Mouse (Mus musculus) lung, embryonic 14.5 days (tissue): Measurements from ENCODE around the gene Rab12. TPM values are rescaled to one million over a fixed set of nuclear protein-coding genes. Genes with fewer than 3 reads are reported as not detected.
A peak's percentile ranks its signal among the peaks of the same experiment; 100 is the strongest.

Experiments used
- ATAC-seq: fragments of 200-750 bp; cut with Nextera tagmentation; 2 replicates; pipeline ENCODE4 v1.8.0; 2017; ENCODE audit warnings: mild to moderate bottlenecking, moderate TSS enrichment, moderate library complexity; ENCODE audit not compliant: insufficient read depth
- DNase-seq: peaks from one replicate; pipeline ENCODE4 v3.0.0-alpha.2; 2015
- H3K27ac ChIP-seq: fragments of 300-500 bp; sonication (generic); 2 replicates; pipeline ENCODE4 v1.5.1; 2014; ENCODE audit warnings: low read depth, mild to moderate bottlenecking, moderate library complexity
- H3K27me3 ChIP-seq: fragments of 300-500 bp; sonication (generic); 2 replicates; pipeline ENCODE4 v1.6.1; 2014; ENCODE audit warnings: low read length, control low read depth; ENCODE audit not compliant: insufficient read depth
- H3K36me3 ChIP-seq: fragments of 300-500 bp; sonication (generic); 2 replicates; pipeline ENCODE4 v1.6.1; 2014; ENCODE audit warnings: control low read depth; ENCODE audit not compliant: insufficient read depth
- H3K4me1 ChIP-seq: fragments of 300-500 bp; sonication (generic); 2 replicates; pipeline ENCODE4 v1.6.1; 2014; ENCODE audit warnings: antibody characterized with exemption, control low read depth; ENCODE audit not compliant: insufficient read depth
- H3K4me2 ChIP-seq: fragments of 300-500 bp; sonication (generic); 2 replicates; pipeline ENCODE4 v1.6.1; 2014; ENCODE audit warnings: mild to moderate bottlenecking
- H3K4me3 ChIP-seq: fragments of 300-500 bp; sonication (generic); 2 replicates; pipeline ENCODE4 v1.5.1; 2014; ENCODE audit warnings: low read depth, low read length
- H3K9ac ChIP-seq: fragments of 300-500 bp; sonication (generic); 2 replicates; pipeline ENCODE4 v1.6.1; 2014
- H3K9me3 ChIP-seq: fragments of 300-500 bp; sonication (generic); 2 replicates; pipeline ENCODE4 v1.6.1; 2016; ENCODE audit warnings: low read depth, low read length, control low read depth
- CTCF ChIP-seq: IDR thresholded peaks from 2 replicates; pipeline ENCODE4 v1.5.1; 2016; ENCODE audit warnings: antibody characterized with exemption, low read depth
- WGBS: fragments of 180-500 bp; shearing (Covaris S2); extraction: QIAGEN DNeasy Blood & Tissue Kit; methylation state at CpG from one replicate; pipeline ENCODE4 v1.1.7; 2014; 5-methylcytosine and 5-hydroxymethylcytosine counted together
- polyA plus RNA-seq: library from polyadenylated mRNA; unstranded; fragments of >200 nt; fragmentation: Nextera tagmentation; extraction: Ambion mirVana; gene quantifications from 2 replicates; pipeline ENCODE4 v1.2.1, GENCODE M21; 2014

The Rab12 gene
- polyA plus RNA-seq, result 67.4 and 71.5 TPM in 2 replicates

DNA sequence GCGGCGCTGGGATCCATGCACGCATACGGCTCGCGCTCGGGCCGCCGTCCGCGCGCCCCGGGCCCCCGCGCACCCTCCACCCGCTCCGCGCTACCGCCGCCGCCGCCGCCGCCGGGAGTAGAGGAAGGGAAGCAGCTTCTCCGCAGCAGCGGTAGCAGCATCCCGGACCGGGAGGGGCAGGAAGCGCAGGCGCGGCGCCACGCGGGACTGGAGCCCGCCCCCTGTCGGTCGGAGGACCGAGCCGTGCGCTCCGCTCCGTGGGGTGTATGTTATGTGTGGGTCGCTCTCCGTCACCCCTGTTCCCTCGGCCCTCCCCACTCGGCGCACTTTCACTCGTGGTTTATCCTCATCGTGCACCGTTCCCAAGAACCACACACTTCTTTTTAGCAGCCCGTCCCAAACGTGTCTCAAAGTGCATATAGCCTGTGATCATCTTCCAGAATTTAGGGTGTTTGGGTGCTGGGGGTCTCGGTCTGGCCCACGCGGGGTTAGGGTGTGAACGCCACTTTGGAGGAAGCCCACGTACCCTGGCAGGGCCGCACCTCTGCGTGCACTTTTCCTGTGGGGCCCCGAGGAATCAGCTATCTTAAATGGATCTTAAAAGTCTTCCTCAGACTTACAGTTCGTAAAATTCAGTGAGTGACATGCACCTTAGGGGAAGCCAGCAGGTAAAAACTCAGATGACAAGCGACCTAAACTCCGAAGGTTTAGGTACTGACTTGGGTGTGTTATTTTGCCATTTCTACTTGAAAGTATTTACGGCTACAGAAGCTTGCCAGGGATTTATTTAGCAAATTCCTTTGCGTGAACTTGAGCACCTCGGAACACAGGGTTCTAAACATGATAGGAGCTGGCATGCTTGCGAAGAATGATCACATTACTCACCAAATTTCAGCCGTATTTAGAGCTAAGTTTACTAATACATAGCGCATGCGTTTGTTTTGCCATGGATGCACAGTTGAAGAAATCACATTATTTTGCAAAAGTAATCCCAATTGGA, at the start of gene Rab12:
Rab12 (minus strand) TSS at position 176 of the 1,000 bp plus-strand sequence.
- Histone ChIP-seq H3K36me3 (no peaks in the 10 kb centered on the region; the same call in 1 of the 2 replicates), H3K4me1 (0 out of 2 replicates have a peak, but pooled peaks cover 5% of the 10 kb centered on the region), H3K27me3 (no peaks in the 10 kb centered on the region), H3K4me2 (peak within 1 kb of the TSS; percentile 78), H3K27ac (peak within 1 kb of the TSS; percentile 42; the same call in 1 of the 2 replicates), H3K9me3 (no peaks in the 10 kb centered on the region), H3K4me3 (peak within 1 kb of the TSS; percentile 99), H3K9ac (peak within 1 kb of the TSS; percentile 96)
- TF ChIP-seq CTCF, result peak; percentile 84
- peak; percentile 91 for DNase-seq
- WGBS, result 6% methylated on average over 71 of the region's 71 CpGs
- peak; percentile 93 for ATAC-seq

DNA sequence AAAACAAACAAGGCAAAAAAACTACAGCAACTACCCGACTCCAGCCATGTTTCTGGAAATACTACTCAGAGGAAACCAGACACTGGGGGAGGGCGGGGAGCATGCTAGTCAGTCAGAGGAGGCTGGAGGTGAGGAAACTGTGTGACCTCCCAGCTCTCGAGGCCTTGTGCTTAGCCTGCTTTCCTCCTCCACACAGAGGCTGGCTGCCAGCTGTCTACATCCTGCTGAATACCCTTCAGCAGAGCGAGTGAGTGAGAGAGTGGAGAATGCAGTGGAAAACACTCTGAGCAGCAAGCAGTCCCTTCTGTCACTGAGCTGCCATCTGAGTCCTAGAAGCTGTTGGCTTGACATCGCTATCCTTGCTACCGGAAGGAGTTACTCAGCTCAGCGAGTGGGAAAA, 44.7 kb upstream of the Rab12 start:
- 25% methylated on average over 7 of the region's 7 CpGs for WGBS
- Histone ChIP-seq H3K9ac (no peak overlapping the region), H3K4me2 (no peak overlapping the region), H3K36me3 (no peaks in the 10 kb centered on the region), H3K9me3 (no peaks in the 10 kb centered on the region), H3K4me3 (no peak overlapping the region), H3K27me3 (no peaks in the 10 kb centered on the region), H3K27ac (peak overlapping the region; percentile 63; the same call in 1 of the 2 replicates), H3K4me1 (no peaks in the 10 kb centered on the region)
- peak; percentile 97 for ATAC-seq
- peak; percentile 91 for DNase-seq
- TF ChIP-seq CTCF, result no peak

DNA sequence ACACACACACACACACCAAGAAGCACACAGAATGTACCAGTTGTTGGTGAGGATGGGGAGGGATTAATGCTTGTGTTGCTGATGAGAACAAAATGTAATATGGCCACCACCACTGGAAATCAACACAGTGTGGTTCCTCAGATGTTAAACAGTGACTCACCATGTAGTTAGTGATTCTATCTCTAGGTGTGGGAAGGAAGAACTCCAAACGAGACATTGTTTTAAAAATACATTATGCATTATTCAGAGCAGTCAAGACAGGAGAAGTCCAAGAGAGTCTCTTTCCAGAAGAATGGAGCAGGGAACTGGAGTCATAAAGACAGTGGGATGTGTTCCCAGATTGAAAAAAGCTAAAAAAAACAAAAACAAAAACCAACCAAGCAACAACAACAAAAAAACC, 44.0 kb upstream of the Rab12 start:
- 38% methylated on average over 1 of the region's 1 CpGs for WGBS

DNA sequence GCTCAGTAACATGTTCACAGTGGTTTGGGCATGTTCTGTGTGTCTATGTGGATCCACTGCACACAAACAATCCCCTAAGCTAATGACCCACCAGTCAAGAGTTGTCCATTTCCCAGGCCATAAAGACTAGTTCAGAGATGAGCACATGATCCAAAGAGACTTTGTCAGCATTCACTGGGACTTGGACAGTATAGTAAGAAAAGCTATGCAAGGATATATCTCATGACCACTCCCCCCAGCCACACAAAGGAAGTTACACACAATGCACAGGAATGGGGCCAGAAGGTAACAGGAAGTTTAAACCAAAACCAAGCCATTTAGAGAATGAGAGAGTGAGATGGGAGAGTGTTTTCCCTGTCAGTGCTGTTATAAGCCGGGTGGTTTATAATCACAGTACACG, 41.9 kb upstream of the Rab12 start:
- no peaks in the 10 kb centered on the region for H3K27me3 ChIP-seq
- no peak overlapping the region for H3K4me2 ChIP-seq
- TF ChIP-seq CTCF, result no peak
- no peak overlapping the region for H3K9ac ChIP-seq
- H3K27ac ChIP-seq, result 0 out of 2 replicates have a peak overlapping the region, but pooled peaks have one; percentile 24
- H3K4me1 ChIP-seq, result no peaks in the 10 kb centered on the region
- no peaks in the 10 kb centered on the region for H3K36me3 ChIP-seq
- WGBS, result 40% methylated on average over 2 of the region's 2 CpGs
- H3K4me3 ChIP-seq, result no peak overlapping the region
- ATAC-seq (no peak), DNase-seq (peak; percentile 47)
- H3K9me3 ChIP-seq, result no peaks in the 10 kb centered on the region

More for the DNA sequence above, 44.0 kb upstream of the Rab12 start:
- H3K27ac ChIP-seq, result peak overlapping the region; percentile 63; the same call in 1 of the 2 replicates
- TF ChIP-seq CTCF, result no peak
- H3K4me1 ChIP-seq, result no peaks in the 10 kb centered on the region
- no peaks in the 10 kb centered on the region for H3K9me3 ChIP-seq
- no peaks in the 10 kb centered on the region for H3K36me3 ChIP-seq
- no peak overlapping the region for H3K9ac ChIP-seq
- no peak overlapping the region for H3K4me3 ChIP-seq
- no peak overlapping the region for H3K4me2 ChIP-seq
- ATAC-seq (no peak), DNase-seq (no peak)
- no peaks in the 10 kb centered on the region for H3K27me3 ChIP-seq

DNA sequence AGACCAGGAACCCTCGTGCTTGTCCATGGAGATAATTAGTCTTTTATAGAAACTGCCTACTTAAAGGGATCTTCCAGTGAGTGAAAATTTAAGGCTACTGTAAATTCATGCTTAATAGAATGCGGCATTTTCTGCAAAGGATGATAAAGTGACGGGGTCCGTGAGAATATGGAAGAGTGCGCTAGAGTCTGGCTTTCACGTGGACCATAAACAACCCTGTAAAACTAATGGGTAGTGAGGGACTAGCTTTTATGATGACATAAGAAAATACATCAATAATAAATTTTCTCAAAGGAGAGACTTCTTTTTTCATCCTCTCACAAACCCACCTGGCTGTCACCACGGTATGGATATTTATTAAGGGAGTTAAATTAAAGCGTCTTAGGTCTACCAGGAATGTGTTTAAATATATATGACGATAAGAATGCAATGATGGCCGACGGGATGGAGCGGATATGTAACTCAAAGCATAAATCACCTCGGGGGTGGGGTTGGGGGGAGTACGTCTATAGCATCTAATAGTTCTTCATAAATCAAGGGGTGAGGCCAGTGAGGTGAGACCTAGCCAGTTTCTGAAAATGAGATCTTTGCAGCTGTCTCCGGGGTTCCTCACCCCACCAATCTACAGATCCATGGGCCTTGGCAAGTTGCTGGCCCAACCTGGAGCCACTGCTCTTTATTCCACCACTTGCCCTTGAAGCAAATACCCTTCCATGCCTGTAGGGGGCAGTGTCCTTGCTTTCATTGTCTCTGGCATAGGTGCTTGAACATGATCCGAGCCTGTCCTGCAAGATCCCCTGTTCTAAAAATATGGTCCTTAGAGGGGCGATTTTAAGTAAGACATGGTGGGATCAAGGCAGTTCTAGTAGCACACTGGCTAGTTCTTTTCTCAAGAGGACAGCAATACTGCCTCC, 39.1 kb upstream of the Rab12 start:
- Histone ChIP-seq H3K4me3 (no peak overlapping the region), H3K9me3 (no peaks in the 10 kb centered on the region), H3K36me3 (no peaks in the 10 kb centered on the region), H3K9ac (no peak overlapping the region), H3K4me2 (no peak overlapping the region), H3K27me3 (no peaks in the 10 kb centered on the region), H3K4me1 (no peaks in the 10 kb centered on the region), H3K27ac (no peak overlapping the region)
- peak; percentile 52; the same call in 1 of the 2 replicates for TF ChIP-seq CTCF
- no peak for DNase-seq
- 80% methylated on average over 17 of the region's 17 CpGs for WGBS
- no peak for ATAC-seq

DNA sequence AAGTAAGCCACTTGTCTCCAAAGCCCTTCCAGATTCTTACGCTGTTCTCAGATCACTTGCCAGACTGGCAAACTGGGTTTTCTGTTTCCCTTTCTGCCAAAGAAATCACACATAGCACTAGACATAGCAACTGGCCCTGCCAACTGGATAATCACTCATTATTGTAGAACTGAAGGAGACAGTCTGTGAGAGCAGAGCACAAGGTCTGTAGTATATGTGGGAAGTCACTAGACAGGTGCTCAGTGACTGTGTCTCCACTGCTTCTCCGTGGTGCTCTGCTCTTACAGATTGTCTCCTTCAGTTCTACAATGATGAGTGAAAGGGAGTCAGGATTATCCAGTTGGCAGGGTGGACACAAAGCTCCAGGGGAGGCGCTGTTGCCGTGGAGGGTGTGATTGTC, 33.2 kb upstream of the Rab12 start:
- H3K4me1 ChIP-seq, result no peaks in the 10 kb centered on the region
- TF ChIP-seq CTCF, result no peak
- H3K4me2 ChIP-seq, result no peak overlapping the region
- H3K9ac ChIP-seq, result no peak overlapping the region
- no peaks in the 10 kb centered on the region for H3K27me3 ChIP-seq
- no peaks in the 10 kb centered on the region for H3K9me3 ChIP-seq
- ATAC-seq (no peak), DNase-seq (no peak)
- no peaks in the 10 kb centered on the region for H3K36me3 ChIP-seq
- WGBS, result 81% methylated on average over 4 of the region's 4 CpGs
- H3K4me3 ChIP-seq, result no peak overlapping the region
- H3K27ac ChIP-seq, result no peak overlapping the region
